Mouse (Mus musculus) mouse trophoblast stem cell (cell line): Measurements from ENCODE around the gene Cenpm.
"Not testable (repeated sequence)": the region's sequence is repeated elsewhere in the genome, so short reads cannot be mapped to it uniquely, and the experiment has no call there.

Experiments
- in situ Hi-C, 2 experiments: fragments of 300-500 bp; cut with MseI, MboI; formaldehyde crosslinking; loops; 2 replicates in 1 of 2; 3 replicates in 1 of 2; pipeline ENCODE4 v1.15.1; 2025

Cenpm gene

GRCm38 (mm10) chr15:82244115-82244804 lies at the start of gene Cenpm:
Cenpm (minus strand) TSS chr15:82244748.
- in situ Hi-C loops: no loop called here

DNA sequence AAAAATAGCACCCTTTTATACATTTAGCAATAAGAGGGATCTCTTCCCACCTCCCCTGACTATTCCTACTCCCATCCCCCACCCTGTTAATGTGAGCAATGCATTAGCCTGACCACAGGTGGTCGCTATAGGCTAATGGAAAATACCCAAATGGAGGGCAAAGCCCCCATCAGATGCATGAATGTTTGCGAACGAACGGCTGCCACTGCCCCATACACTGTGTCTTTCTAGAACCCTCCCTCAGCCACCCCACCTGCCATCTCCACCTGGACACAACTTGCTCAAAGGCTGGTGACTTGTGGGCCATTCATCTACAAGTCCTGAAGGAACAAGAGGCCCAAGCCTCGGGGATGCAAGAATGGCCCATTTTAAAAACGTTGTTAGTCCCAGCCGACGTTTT lies 49.5 kb upstream of the Cenpm start:
- in situ Hi-C loops: no loop called here

- in situ Hi-C loops: no loop called here
These were observed 48.7 kb upstream of the Cenpm start for GRCm38 (mm10) chr15:82293271-82293711.

DNA sequence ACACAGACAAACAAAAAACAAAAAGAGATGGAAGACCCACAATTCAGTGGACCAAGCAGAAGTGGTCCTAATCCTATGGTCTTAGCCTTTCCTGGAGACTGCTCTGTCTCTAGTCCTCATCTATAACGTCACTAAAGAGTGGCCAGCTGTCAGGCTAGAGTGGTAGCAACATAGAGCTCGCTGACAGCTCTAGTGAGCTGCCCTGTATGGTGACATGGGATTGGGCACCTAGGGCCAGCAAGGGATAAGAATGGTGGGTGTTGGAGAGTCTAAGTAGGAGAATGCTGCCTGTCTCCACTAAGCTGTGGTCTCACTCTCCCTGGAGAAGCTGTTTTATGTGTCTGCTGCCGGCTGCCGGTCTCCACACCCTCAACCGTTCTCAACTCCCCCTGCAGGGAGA lies 48.3 kb upstream of the Cenpm start:
- in situ Hi-C loops: no loop called here

- in situ Hi-C loops: no loop called here
These were observed 45.7 kb upstream of the Cenpm start for GRCm38 (mm10) chr15:82290252-82290651.

DNA sequence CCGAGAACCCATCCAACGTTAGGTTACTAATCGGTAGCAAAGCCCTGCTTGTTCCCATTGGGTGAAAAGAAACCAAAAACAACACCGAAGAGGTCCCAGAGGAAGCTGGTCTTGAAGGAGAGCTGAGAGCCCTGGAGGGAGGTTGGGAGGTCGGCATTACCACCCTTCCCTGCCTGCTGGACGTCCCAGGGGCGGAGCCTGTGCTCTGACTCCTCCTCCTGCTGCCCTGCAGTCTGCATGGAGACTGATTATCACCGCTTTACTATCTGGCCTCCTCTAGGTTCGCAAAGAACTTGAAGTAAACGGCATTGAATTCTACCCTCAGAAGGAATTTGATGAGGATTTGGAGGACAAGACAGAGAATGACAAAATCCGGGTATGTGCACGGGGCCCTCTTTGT lies 41.6 kb upstream of the Cenpm start:
- in situ Hi-C loops: no loop called here

- in situ Hi-C loops: no loop called here
These were observed 36.1 kb upstream of the Cenpm start for GRCm38 (mm10) chr15:82280638-82281037.

- in situ Hi-C loops: no loop called here
These were observed 33.0 kb upstream of the Cenpm start for GRCm38 (mm10) chr15:82277591-82277990.

- in situ Hi-C loops: no loop called here
These were observed 30.7 kb upstream of the Cenpm start for GRCm38 (mm10) chr15:82274927-82275901.

- in situ Hi-C loops: no loop called here
These were observed 30.0 kb upstream of the Cenpm start, which contains the start of gene Sept3 for GRCm38 (mm10) chr15:82274593-82274926. Sept3 (plus strand) TSS chr15:82274893.

GRCm38 (mm10) chr15:82272295-82272694 lies 27.7 kb upstream of the Cenpm start:
- in situ Hi-C loops: no loop called here

GRCm38 (mm10) chr15:82271201-82271600 lies 26.7 kb upstream of the Cenpm start:
- in situ Hi-C loops: no loop called here

GRCm38 (mm10) chr15:82268783-82269182 lies 24.2 kb upstream of the Cenpm start:
- in situ Hi-C loops: no loop called here

GRCm38 (mm10) chr15:82268185-82268584 lies 23.6 kb upstream of the Cenpm start:
- in situ Hi-C loops: no loop called here

- in situ Hi-C loops: no loop called here
These were observed 21.8 kb upstream of the Cenpm start for GRCm38 (mm10) chr15:82266356-82266755.

DNA sequence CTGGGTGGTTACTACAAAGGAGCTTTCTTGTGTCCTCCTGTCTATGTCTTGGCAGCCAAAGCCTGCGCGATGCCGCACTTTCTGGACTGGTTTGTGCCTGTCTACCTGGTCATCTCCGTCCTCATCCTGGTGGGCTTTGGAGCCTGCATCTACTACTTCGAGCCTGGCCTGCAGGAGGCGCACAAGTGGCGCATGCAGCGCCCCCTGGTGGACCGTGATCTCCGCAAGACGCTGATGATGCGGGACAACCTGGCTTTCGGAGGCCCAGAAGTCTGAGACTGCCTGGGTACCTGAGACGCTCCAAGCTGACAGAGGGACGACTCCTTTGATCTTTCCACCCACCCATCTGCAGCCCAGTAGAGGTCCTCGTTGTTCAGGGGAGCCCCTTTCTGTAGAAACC lies 15.0 kb upstream of the Cenpm start:
- in situ Hi-C loops: no loop called here

GRCm38 (mm10) chr15:82255944-82256383 lies 11.4 kb upstream of the Cenpm start:
- in situ Hi-C loops: no loop called here

DNA sequence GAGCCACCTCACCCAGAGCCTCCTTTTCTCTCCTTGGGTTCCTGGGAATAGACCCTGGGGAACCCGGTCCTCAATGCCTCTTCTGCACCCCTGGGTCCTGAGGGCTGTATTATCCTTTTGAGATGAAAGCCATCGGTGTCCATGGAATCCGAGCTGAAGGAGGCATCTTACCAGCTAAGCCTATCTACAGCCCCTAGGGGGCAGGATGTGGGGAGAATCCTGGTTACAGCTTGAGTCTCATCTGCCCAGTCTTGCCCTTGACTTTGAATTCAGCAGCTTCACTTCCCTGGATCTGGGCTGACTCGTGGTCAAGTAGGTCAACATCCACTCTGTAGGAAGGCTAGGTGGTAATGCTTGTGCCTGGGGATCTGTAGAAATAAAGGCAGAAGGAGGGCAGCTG lies 10.7 kb upstream of the Cenpm start:
- in situ Hi-C loops: no loop called here

DNA sequence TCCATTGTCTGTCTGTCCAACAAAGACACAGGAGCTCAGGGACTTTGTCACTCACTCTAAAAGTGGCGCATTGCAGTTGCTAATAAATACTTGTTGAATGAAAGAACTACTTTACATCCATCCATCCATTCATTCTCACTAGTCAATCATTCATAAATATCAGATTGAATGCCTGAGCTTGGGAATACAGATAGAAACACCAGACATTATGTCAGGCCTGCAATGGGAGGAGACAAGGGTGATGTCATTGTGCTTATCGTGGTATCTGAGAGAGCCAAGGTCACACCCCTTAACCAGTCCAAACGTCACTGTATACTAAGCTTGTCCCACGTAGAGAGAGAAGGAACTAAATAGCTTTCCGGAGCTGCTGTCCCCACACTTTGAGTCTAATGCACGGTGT lies 7.5 kb upstream of the Cenpm start, which contains the start of gene 1500009C09Rik:
TSS of gene 1500009C09Rik (plus strand) at position 301 of the 400 bp plus-strand sequence.
- in situ Hi-C loops: no loop called here

DNA sequence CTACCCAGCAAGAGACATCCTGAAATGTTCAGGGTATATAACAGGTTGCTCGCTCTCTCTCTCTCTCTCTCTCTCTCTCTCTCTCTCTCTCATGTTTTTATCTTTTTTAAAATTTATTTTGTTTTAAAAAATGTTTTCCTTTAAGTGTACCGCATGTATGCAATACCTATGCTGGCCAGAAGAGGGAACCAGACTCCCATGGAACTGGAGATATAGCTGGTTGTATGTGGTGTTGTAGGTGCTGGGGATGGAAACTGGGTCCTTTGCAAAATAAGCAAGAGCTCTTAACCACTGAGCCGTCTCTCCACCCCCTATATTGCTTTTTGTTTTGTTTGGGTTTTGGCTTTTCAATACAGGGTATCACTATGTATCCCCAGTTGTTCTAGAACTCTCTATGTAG lies 7.0 kb upstream of the Cenpm start:
- in situ Hi-C loops: no loop called here

DNA sequence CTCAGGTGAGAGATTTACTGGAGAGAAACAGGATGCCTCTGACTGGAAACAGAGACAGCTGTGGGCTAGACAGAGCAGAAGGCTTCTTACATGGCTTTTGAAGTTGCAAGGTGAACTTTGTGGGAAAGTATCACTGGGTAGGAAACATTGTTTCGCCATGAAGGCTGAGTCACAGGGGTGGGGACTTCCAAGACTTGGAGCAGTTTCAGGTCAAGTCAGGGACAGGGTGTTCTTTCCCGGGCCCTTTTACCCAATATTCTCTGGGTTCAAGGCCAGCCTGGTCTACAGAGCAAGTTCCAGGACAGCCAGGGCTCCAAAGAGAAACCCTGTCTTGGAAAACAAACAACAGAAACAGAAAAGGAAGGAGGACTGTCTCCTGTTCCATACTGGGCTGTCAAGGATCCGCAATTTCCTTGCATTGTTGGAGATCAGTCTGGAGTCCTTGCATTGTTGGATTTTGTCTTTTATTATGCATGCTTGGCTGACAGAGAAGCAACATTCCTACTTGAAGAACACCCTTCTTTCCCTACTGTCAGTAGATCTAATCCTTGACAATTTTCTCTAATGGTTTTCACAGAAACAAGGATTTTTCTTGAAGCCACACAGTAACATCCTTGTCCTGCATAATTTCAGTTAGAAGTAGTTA lies 2.7 kb upstream of the Cenpm start:
- in situ Hi-C loops: no loop called here

- in situ Hi-C loops: not testable (repeated sequence)
These were observed 235 bp upstream of the Cenpm start for GRCm38 (mm10) chr15:82244805-82245161.
